8 mouse cellular contexts compared by ENCODE assay signal in the genomic region with DNA sequence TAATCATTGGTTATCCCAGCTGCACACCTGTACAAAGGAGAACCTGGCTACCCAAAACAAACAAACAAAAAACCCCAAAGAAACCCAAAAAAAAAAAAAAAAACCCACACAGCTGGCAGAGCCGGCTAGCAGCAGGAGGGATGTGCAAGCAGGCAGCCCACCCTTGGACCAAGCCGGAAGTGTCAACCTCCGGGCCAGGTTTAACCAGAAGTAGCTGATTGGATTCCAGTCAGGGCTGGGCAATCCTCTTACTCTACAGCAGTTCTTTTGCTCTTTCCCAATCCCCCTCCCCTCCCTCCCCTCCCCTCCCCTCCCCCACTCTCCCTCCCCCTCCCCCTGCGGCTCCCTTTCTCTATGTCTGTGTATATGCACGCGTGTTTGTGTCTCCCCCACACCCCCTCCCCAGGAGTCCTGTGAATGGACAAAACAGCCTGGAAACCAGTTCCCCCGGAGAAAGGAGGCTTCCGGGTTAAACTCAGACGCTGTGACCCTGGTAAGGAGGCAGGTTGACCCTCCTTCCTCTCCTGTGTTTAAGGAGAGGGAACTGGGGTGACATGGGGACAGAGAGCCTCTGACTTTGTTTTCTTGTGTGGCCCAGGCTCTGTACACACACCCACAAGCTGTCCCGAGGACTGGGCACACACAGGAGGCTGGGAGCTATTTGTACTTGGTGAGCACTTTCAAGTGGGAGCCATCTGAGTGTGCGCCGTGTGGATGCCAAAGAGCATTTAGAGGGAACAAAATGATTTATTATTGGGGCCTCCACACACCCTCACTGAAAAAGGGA.
A peak's percentile ranks its signal among the peaks of the same experiment; 100 is the strongest.
DNase-seq lines count a peak whose midpoint lies in the region; ATAC-seq lines count a peak whose summit lies in the region.

No protein-coding gene starts in this region.

- H3K4me3 ChIP-seq in embryonic facial prominence, embryonic 10.5 days, result peak overlapping the region; percentile 42
- H3K4me3 ChIP-seq in limb, embryonic 11.5 days (ENCODE audit: low read depth, low read length), result no peak overlapping the region
- no peak overlapping the region for H3K4me3 ChIP-seq in midbrain, embryonic 12.5 days

- no peak overlapping the region for H3K9ac ChIP-seq in limb, embryonic 11.5 days (ENCODE audit: low read length)
- H3K9ac ChIP-seq in midbrain, embryonic 12.5 days (replicated peaks), result no peak overlapping the region

- peaks cover 6% of the 10 kb centered on the region; the same call in 1 of the 2 replicates for H3K9me3 ChIP-seq in embryonic facial prominence, embryonic 10.5 days
- no peaks in the 10 kb centered on the region for H3K9me3 ChIP-seq in limb, embryonic 11.5 days (ENCODE audit: control insufficient read depth, low read length)
- no peaks in the 10 kb centered on the region for H3K9me3 ChIP-seq in midbrain, embryonic 12.5 days

- DNase-seq in ES-CJ7 (ENCODE audit: low read depth, low spot score), result peak; percentile 88
- peak; percentile 61 for DNase-seq in embryonic facial prominence, embryonic 10.5 days (ENCODE audit: low spot score)
- DNase-seq in limb, embryonic 11.5 days (ENCODE audit: low spot score), result peak; percentile 50
- no peak for DNase-seq in layer of hippocampus, postnatal 25 days (ENCODE audit: extremely low spot score in 1 of 2, low spot score in 1 of 2)
- DNase-seq in layer of hippocampus, postnatal 14 days (ENCODE audit: low spot score in 2 of 2), result no peak
- DNase-seq in urinary bladder, postnatal 36 days (ENCODE audit: low spot score in 2 of 2), result no peak
- DNase-seq in adrenal gland, adult 18-20 months (ENCODE audit: low spot score in 2 of 2), result no peak

- H3K27me3 ChIP-seq in embryonic facial prominence, embryonic 10.5 days (replicated peaks; ENCODE audit: low read depth, poor library complexity, severe bottlenecking), result no peaks in the 10 kb centered on the region
- H3K27me3 ChIP-seq in limb, embryonic 11.5 days (ENCODE audit: control insufficient read depth, insufficient read depth, low read length), result no peaks in the 10 kb centered on the region
- H3K27me3 ChIP-seq in midbrain, embryonic 12.5 days, result peaks cover 10% of the 10 kb centered on the region; the same call in 1 of the 2 replicates

- WGBS in embryonic facial prominence, embryonic 10.5 days, result 8% methylated on average over 11 of the region's 12 CpGs
- 3% methylated on average over 9 of the region's 12 CpGs for WGBS in limb, embryonic 11.5 days
- WGBS in midbrain, embryonic 12.5 days, result 8% methylated on average over 11 of the region's 12 CpGs

- H3K27ac ChIP-seq in embryonic facial prominence, embryonic 10.5 days (replicated peaks), result peak overlapping the region; percentile 66
- H3K27ac ChIP-seq in limb, embryonic 11.5 days (replicated peaks; ENCODE audit: low read depth, low read length), result no peak overlapping the region; the same call in 1 of the 2 replicates
- H3K27ac ChIP-seq in midbrain, embryonic 12.5 days (replicated peaks), result no peak overlapping the region

- ATAC-seq in limb, embryonic 11.5 days (ENCODE audit: insufficient number of reproducible peaks, low FRiP score, low TSS enrichment, low read depth), result no peak
- 0 out of 2 replicates have a peak, but pooled peaks have one; percentile 34 for ATAC-seq in midbrain, embryonic 12.5 days (ENCODE audit: low FRiP score, low read depth)

- peaks cover 24% of the 10 kb centered on the region for H3K4me1 ChIP-seq in embryonic facial prominence, embryonic 10.5 days
- peaks cover 10% of the 10 kb centered on the region; the same call in 1 of the 2 replicates for H3K4me1 ChIP-seq in limb, embryonic 11.5 days (ENCODE audit: control insufficient read depth, insufficient read depth, low read length)
- peaks cover 18% of the 10 kb centered on the region for H3K4me1 ChIP-seq in midbrain, embryonic 12.5 days

- peak overlapping the region; percentile 27; the same call in 1 of the 2 replicates for H3K4me2 ChIP-seq in limb, embryonic 11.5 days (ENCODE audit: low read depth, severe bottlenecking)
- peak overlapping the region; percentile 38 for H3K4me2 ChIP-seq in midbrain, embryonic 12.5 days (replicated peaks)

- H3K36me3 ChIP-seq in embryonic facial prominence, embryonic 10.5 days (replicated peaks), result no peaks in the 10 kb centered on the region
- H3K36me3 ChIP-seq in limb, embryonic 11.5 days (ENCODE audit: control insufficient read depth, insufficient read depth, low read length), result no peaks in the 10 kb centered on the region
- no peaks in the 10 kb centered on the region for H3K36me3 ChIP-seq in midbrain, embryonic 12.5 days

Comparison
In these comparisons a context has a peak if more than half of its experiments do, and no peak if none do; other contexts are left out.
1. DNase-seq: peak in ES-CJ7 (single experiment), embryonic facial prominence, embryonic 10.5 days (single experiment) and limb, embryonic 11.5 days (single experiment); none in layer of hippocampus, postnatal 25 days (0 of 2), layer of hippocampus, postnatal 14 days (0 of 2), urinary bladder, postnatal 36 days (0 of 2) and adrenal gland, adult 18-20 months (0 of 2).